Mouse (Mus musculus) heart, embryonic 11.5 days (tissue): Measurements from ENCODE around the gene Aes. TPM values are rescaled to one million over a fixed set of nuclear protein-coding genes. Genes with fewer than 3 reads are reported as not detected.

Source experiments
- ATAC-seq: fragments of 200-750 bp; cut with Nextera tagmentation; replicated peaks from 2 replicates; pipeline ENCODE4 v1.8.0; 2017; ENCODE audit warnings: moderate library complexity; ENCODE audit not compliant: insufficient number of reproducible peaks, low FRiP score, low TSS enrichment
- H3K27ac ChIP-seq: fragments of 300-500 bp; sonication (generic); 2 replicates; pipeline ENCODE4 v1.5.1; 2014; ENCODE audit warnings: mild to moderate bottlenecking, low read depth, low read length
- H3K27me3 ChIP-seq: fragments of 300-500 bp; sonication (generic); 2 replicates; pipeline ENCODE4 v1.6.1; 2014; ENCODE audit warnings: mild to moderate bottlenecking, low read length, mixed read lengths; ENCODE audit not compliant: control insufficient read depth, insufficient read depth
- H3K36me3 ChIP-seq: fragments of 300-500 bp; sonication (generic); 2 replicates; pipeline ENCODE4 v1.6.1; 2014; ENCODE audit warnings: mild to moderate bottlenecking, low read length, moderate library complexity, mixed read lengths; ENCODE audit not compliant: control insufficient read depth, insufficient read depth
- H3K4me1 ChIP-seq: fragments of 300-500 bp; sonication (generic); 2 replicates; pipeline ENCODE4 v1.6.1; 2014; ENCODE audit warnings: low read length; ENCODE audit not compliant: control insufficient read depth, insufficient read depth
- H3K4me2 ChIP-seq: fragments of 300-500 bp; sonication (generic); 2 replicates; pipeline ENCODE4 v1.6.1; 2014; ENCODE audit warnings: mild to moderate bottlenecking, moderate library complexity
- H3K4me3 ChIP-seq: fragments of 300-500 bp; sonication (generic); 2 replicates; pipeline ENCODE4 v1.5.1; 2014; ENCODE audit warnings: low read depth, low read length
- H3K9ac ChIP-seq: fragments of 300-500 bp; sonication (generic); 2 replicates; pipeline ENCODE4 v1.6.1; 2014; ENCODE audit warnings: mild to moderate bottlenecking, low read depth, low read length, moderate library complexity
- H3K9me3 ChIP-seq: fragments of 300-500 bp; sonication (generic); replicated peaks from 2 replicates; pipeline ENCODE4 v1.6.1; 2016; ENCODE audit warnings: low read length; ENCODE audit not compliant: control insufficient read depth
- WGBS: fragments of 180-500 bp; shearing (Covaris S2); extraction: QIAGEN DNeasy Blood & Tissue Kit; methylation state at CpG from one replicate; pipeline ENCODE4 v1.1.7; 2014; ENCODE audit not compliant: insufficient replicate concordance; 5-methylcytosine and 5-hydroxymethylcytosine counted together
- polyA plus RNA-seq: library from polyadenylated mRNA; unstranded; fragments of >200 nt; fragmentation: Nextera tagmentation; extraction: Ambion mirVana; gene quantifications from 2 replicates; pipeline ENCODE4 v1.2.1, GENCODE M21; 2014

The Aes gene
- polyA plus RNA-seq, 1 experiment from 2014 or later: 481 TPM

DNA sequence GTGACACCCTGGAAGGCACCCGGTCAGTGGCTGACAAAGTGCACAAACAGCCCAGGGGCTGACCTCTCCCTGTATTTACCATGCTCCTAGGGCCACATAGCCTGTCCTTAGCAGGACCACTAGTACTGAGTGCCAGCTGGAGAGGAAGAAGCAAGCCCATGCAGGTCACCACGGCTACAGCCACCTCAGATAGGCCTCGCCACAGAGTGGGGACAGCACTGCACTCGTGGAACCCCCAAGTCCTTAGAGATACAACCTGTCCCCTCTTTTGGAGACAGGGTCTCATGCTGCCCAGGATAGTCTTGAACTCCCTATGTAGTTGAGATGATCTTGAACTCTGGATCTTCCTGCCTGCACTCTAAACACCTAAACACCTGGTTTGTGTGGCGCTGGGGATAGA, 17.9 kb upstream of the Aes start:
- H3K27me3 ChIP-seq: no peaks in the 10 kb centered on the region
- 76% methylated on average over 5 of the region's 5 CpGs for WGBS
- H3K27ac ChIP-seq: no peak overlapping the region
- H3K4me2 ChIP-seq: peak overlapping the region; percentile 22
- peaks cover 36% of the 10 kb centered on the region for H3K4me1 ChIP-seq
- H3K4me3 ChIP-seq: no peak overlapping the region
- H3K36me3 ChIP-seq: no peaks in the 10 kb centered on the region
- no peaks in the 10 kb centered on the region for H3K9me3 ChIP-seq
- no peak for ATAC-seq
- H3K9ac ChIP-seq: peak overlapping the region; percentile 47

DNA sequence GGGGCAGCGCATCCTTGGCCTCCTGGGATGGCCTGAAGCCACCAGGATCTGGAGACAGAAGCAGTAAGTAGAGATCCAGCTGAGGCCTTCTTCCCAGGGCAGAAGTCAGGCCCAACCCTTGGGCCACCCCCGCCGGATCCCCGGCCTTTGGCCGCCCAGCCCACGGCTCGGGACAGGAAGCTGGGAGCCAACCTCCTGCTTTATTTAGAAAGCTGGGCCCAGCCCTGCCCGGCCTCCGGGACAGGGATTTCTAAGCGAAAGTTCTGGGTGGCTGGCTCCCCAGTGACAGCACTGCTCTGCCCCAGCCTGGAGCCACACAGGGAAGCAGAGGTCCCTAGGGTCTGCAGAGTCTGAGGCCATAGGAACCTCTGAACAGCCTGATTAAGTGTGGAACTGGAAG, 17.5 kb upstream of the Aes start:
- ATAC-seq: no peak
- no peak overlapping the region for H3K4me3 ChIP-seq
- H3K4me1 ChIP-seq: peaks cover 36% of the 10 kb centered on the region
- peak overlapping the region; percentile 22 for H3K4me2 ChIP-seq
- no peaks in the 10 kb centered on the region for H3K36me3 ChIP-seq
- no peaks in the 10 kb centered on the region for H3K9me3 ChIP-seq
- peak overlapping the region; percentile 15; the same call in 1 of the 2 replicates for H3K27ac ChIP-seq
- no peaks in the 10 kb centered on the region for H3K27me3 ChIP-seq
- whole genome bisulfite sequencing: 56% methylated on average over 10 of the region's 10 CpGs
- H3K9ac ChIP-seq: peak overlapping the region; percentile 47

DNA sequence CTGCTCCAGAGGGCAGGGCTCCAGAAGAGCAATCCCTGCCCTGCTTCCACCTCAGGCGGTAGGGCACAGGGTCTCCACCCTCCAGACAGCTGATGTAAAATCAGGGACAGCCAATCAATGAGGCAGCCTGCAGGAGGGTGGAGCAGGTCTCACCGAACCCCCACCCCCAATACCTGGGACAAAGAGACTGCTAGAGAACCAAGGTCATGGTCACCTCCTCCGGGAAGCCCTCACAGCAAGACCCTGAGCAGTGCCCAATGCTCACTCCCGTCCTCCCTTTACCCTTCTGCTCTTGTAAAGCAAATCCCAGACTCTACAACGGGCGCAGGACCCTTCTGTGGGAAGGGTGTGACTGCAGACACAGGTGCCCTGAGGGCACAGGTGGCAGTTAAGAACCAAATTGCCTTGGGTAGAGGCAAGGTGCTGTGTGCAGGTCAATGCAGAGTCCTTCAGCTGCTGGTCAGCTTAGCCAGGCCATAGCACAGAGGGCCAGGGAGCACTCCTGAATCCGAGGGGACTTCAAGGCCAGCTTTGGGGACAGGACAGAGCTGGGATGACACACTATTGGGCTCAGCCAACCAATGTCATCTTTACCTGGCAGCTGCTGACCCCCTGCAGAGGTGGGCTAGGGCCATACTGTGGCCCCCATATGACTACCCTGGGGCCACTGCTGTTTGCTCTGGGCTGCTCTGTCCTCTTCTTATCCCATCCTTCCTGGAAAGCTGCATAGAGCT, 16.4 kb upstream of the Aes start:
- no peak overlapping the region for H3K27ac ChIP-seq
- WGBS: 69% methylated on average over 7 of the region's 7 CpGs

GRCm38 (mm10) chr10:81543633-81544032, 15.7 kb upstream of the Aes start:
- peak overlapping the region; percentile 97 for H3K4me2 ChIP-seq
- no peak for ATAC-seq
- no peaks in the 10 kb centered on the region for H3K27me3 ChIP-seq
- H3K4me1 ChIP-seq: peaks cover 36% of the 10 kb centered on the region
- H3K4me3 ChIP-seq: peak overlapping the region; percentile 93
- H3K9me3 ChIP-seq: no peaks in the 10 kb centered on the region
- WGBS: 91% methylated on average over 1 of the region's 1 CpGs
- H3K36me3 ChIP-seq: no peaks in the 10 kb centered on the region
- H3K9ac ChIP-seq: peak overlapping the region; percentile 87
- no peak overlapping the region for H3K27ac ChIP-seq

More for the DNA sequence above, 16.4 kb upstream of the Aes start:
- peaks cover 36% of the 10 kb centered on the region for H3K4me1 ChIP-seq
- peak overlapping the region; percentile 87 for H3K9ac ChIP-seq
- ATAC-seq: no peak
- no peaks in the 10 kb centered on the region for H3K9me3 ChIP-seq
- peak overlapping the region; percentile 97; the same call in 1 of the 2 replicates for H3K4me2 ChIP-seq
- H3K27me3 ChIP-seq: no peaks in the 10 kb centered on the region
- peak overlapping the region; percentile 93 for H3K4me3 ChIP-seq
- H3K36me3 ChIP-seq: no peaks in the 10 kb centered on the region

DNA sequence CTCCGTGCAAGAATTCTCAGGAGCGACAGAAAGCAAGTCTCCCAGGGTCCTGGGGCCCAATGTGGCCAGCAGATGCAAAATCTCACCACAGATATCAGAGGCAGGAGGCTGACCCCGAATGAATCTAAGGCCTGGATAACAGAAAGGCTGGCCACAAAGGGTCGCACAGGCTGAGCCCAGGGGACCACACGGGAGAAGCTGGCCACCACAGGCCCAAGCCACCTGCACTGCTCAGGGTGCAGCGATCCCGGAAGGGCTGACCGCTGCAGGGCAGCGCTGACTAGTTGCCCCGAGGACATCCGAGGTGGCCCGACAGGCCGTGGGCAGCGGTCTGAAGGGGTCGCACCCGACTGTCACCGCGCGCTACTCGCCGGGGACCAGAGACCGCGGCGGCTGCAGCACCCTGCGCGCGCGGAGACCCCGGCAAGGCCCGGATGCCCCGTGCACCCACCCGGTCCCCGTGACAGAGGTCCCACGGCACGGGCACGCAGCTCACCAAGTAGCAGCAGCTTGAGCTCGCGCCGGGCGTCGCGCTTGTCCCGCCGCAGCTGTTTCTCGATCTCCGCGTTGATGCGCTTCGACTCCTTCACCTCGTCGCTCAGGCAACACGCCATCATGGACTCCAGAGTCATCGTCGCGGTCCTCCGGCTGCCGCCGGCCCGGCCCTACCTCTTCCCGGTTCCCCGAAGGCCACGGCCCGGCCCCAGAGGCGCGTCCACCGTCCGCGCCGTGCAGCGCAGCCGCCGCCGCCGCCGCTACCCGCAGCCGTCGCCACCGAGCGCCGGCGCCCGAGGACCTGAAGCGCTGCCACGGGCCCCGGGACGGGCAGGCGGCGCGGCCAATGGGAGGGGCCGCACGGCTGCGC, 14.8 kb upstream of the Aes start:
- WGBS: under 1% methylated on average over 85 of the region's 93 CpGs
- Histone ChIP-seq H3K27ac (peak overlapping the region; percentile 87), H3K9ac (peak overlapping the region; percentile 87), H3K4me3 (peak overlapping the region; percentile 93), H3K9me3 (no peaks in the 10 kb centered on the region), H3K4me1 (peaks cover 36% of the 10 kb centered on the region), H3K4me2 (peak overlapping the region; percentile 97), H3K27me3 (no peaks in the 10 kb centered on the region), H3K36me3 (no peaks in the 10 kb centered on the region)
- ATAC-seq: peak; percentile 20; the same call in 1 of the 2 replicates

- Histone ChIP-seq H3K4me2 (peak within 1 kb of the TSS; percentile 97), H3K27ac (peak within 1 kb of the TSS; percentile 87), H3K36me3 (no peaks in the 10 kb centered on the region), H3K4me1 (peaks cover 36% of the 10 kb centered on the region), H3K9me3 (no peaks in the 10 kb centered on the region), H3K9ac (peak within 1 kb of the TSS; percentile 87), H3K4me3 (peak within 1 kb of the TSS; percentile 93), H3K27me3 (no peaks in the 10 kb centered on the region)
- WGBS: 1% methylated on average over 57 of the region's 59 CpGs
- peak; percentile 91 for ATAC-seq
Measured at GRCm38 (mm10) chr10:81545161-81545747, 14.0 kb upstream of the Aes start, which contains the start of gene Gna11. Gene Gna11, minus strand, starts transcription at chr10:81545190.

DNA sequence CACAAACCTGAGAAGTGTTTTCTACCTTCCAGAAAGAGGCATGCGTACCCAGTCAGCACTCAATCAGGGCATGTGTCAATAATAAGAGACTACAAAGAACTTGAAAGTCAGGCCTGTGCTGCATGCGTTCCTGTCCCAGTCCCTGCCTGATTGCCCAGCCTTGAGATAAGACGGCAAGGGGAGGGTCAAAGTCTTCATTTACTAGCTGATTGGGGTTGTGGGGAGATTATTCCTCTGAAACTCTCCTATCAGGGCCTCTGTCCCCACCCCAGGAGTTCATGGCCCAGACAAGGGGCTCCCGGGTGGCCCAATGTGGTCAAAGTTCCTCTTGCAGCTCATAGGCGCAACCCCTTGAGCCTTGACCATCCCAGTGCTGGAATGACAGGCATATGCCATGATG, 13.0 kb upstream of the Aes start:
- Histone ChIP-seq H3K4me3 (no peak overlapping the region), H3K9ac (peak overlapping the region; percentile 40; the same call in 1 of the 2 replicates), H3K4me1 (peaks cover 35% of the 10 kb centered on the region), H3K4me2 (no peak overlapping the region), H3K27ac (no peak overlapping the region), H3K36me3 (no peaks in the 10 kb centered on the region), H3K27me3 (no peaks in the 10 kb centered on the region), H3K9me3 (no peaks in the 10 kb centered on the region)
- ATAC-seq: no peak
- WGBS: 54% methylated on average over 5 of the region's 5 CpGs

GRCm38 (mm10) chr10:81546788-81547571, 12.3 kb upstream of the Aes start:
- Histone ChIP-seq H3K27me3 (no peaks in the 10 kb centered on the region), H3K4me2 (no peak overlapping the region), H3K27ac (no peak overlapping the region), H3K4me3 (no peak overlapping the region), H3K36me3 (no peaks in the 10 kb centered on the region), H3K4me1 (peaks cover 28% of the 10 kb centered on the region), H3K9ac (no peak overlapping the region), H3K9me3 (no peaks in the 10 kb centered on the region)
- WGBS: 88% methylated on average over 13 of the region's 13 CpGs
- no peak for ATAC-seq
